Mouse (Mus musculus) frontal cortex, postnatal 25 days (tissue): ENCODE measurements around the gene Map7d1.
"Not testable (repeated sequence)": the region's sequence is repeated elsewhere in the genome, so short reads cannot be mapped to it uniquely, and the experiment has no call there.

Experiments
- DNase-seq, 2 experiments: peaks; one replicate each; pipeline ENCODE4 v3.0.0; 2022; ENCODE audit warnings: low spot score in 2 of 2

Map7d1 gene

GRCm38 (mm10) chr4:126241956-126242355, 14.2 kb downstream of the Map7d1 start:
- DNase-seq, result no peak

GRCm38 (mm10) chr4:126239862-126240475, 16.2 kb downstream of the Map7d1 start:
- no peak for DNase-seq

GRCm38 (mm10) chr4:126237721-126238242, 18.4 kb downstream of the Map7d1 start:
- no peak for DNase-seq

- no peak for DNase-seq
Measured at GRCm38 (mm10) chr4:126236467-126237280, 19.5 kb downstream of the Map7d1 start.

- no peak for DNase-seq
Measured at GRCm38 (mm10) chr4:126235191-126235590, 21.0 kb downstream of the Map7d1 start.

- no peak for DNase-seq
Measured at GRCm38 (mm10) chr4:126234496-126235175, 21.5 kb downstream of the Map7d1 start.

- DNase-seq, result no peak
Measured at GRCm38 (mm10) chr4:126233676-126234308, 22.4 kb downstream of the Map7d1 start.

GRCm38 (mm10) chr4:126229900-126230299, 26.2 kb downstream of the Map7d1 start:
- no peak for DNase-seq

- no peak for DNase-seq
Measured at GRCm38 (mm10) chr4:126228144-126228543, 28.0 kb downstream of the Map7d1 start.

GRCm38 (mm10) chr4:126227077-126227761, 28.9 kb downstream of the Map7d1 start:
- DNase-seq, result peak; percentile 81 to 87

GRCm38 (mm10) chr4:126226640-126227039, 29.5 kb downstream of the Map7d1 start:
- DNase-seq, result no peak

- DNase-seq, result no peak
Measured at GRCm38 (mm10) chr4:126222631-126223030, 33.5 kb downstream of the Map7d1 start.

- no peak for DNase-seq
Measured at GRCm38 (mm10) chr4:126220045-126220444, 36.1 kb downstream of the Map7d1 start.

GRCm38 (mm10) chr4:126219540-126219939, 36.6 kb downstream of the Map7d1 start:
- DNase-seq, result not testable (repeated sequence)

GRCm38 (mm10) chr4:126217771-126218170, 38.4 kb downstream of the Map7d1 start:
- no peak for DNase-seq

GRCm38 (mm10) chr4:126207081-126207480, 49.1 kb downstream of the Map7d1 start:
- no peak for DNase-seq

GRCm38 (mm10) chr4:126205386-126205785, 50.8 kb downstream of the Map7d1 start:
- no peak for DNase-seq

GRCm38 (mm10) chr4:126204661-126205230, 51.4 kb downstream of the Map7d1 start:
- no peak for DNase-seq

GRCm38 (mm10) chr4:126204016-126204415, 52.1 kb downstream of the Map7d1 start:
- no peak for DNase-seq

GRCm38 (mm10) chr4:126203336-126203895, 52.7 kb downstream of the Map7d1 start:
- no peak for DNase-seq
